Mouse (Mus musculus) monocyte, adult 5-6 weeks (primary cell): ENCODE data around the gene Alkbh1. TPM values are rescaled to one million over a fixed set of nuclear protein-coding genes. Genes with fewer than 3 reads are reported as not detected.

Source experiments
- ATAC-seq: fragments of 153-309, 156-312 bp; replicated peaks from 2 replicates; pipeline ENCODE4 v1.8.0; 2017; ENCODE audit warnings: mild to moderate bottlenecking; ENCODE audit not compliant: low TSS enrichment, insufficient number of reproducible peaks, severe bottlenecking, poor library complexity, low FRiP score
- total RNA-seq: library from RNA; stranded (forward); fragments of 200-1000, 200-491, 200-594 nt; gene quantifications from 3 replicates; pipeline ENCODE4 v1.2.3, GENCODE M21; 2017

Gene Alkbh1
- total RNA-seq, 1 experiment from 2014 or later: 38.0 TPM

GRCm38 (mm10) chr12:87421708-87422507, 21.9 kb downstream of the Alkbh1 start:
- no peak for ATAC-seq

- ATAC-seq: no peak
These were observed 23.8 kb downstream of the Alkbh1 start for GRCm38 (mm10) chr12:87419974-87420485.

- ATAC-seq: no peak
These were observed 24.9 kb downstream of the Alkbh1 start for GRCm38 (mm10) chr12:87418921-87419320.

- peak; percentile 70; the same call in 1 of the 2 replicates for ATAC-seq
These were observed 27.1 kb downstream of the Alkbh1 start for GRCm38 (mm10) chr12:87416690-87417089.

- no peak for ATAC-seq
These were observed 28.5 kb downstream of the Alkbh1 start for GRCm38 (mm10) chr12:87415358-87415757.

GRCm38 (mm10) chr12:87413179-87413790, 30.5 kb downstream of the Alkbh1 start:
- peak; percentile 75 for ATAC-seq

GRCm38 (mm10) chr12:87410999-87411398, 32.8 kb downstream of the Alkbh1 start:
- ATAC-seq: no peak

GRCm38 (mm10) chr12:87409123-87409522, 34.7 kb downstream of the Alkbh1 start:
- no peak for ATAC-seq

- peak; percentile 57 for ATAC-seq
These were observed 35.8 kb downstream of the Alkbh1 start for GRCm38 (mm10) chr12:87407869-87408605.

GRCm38 (mm10) chr12:87405721-87406120, 38.1 kb downstream of the Alkbh1 start:
- ATAC-seq: no peak

GRCm38 (mm10) chr12:87405165-87405564, 38.7 kb downstream of the Alkbh1 start:
- ATAC-seq: no peak

- no peak for ATAC-seq
These were observed 41.9 kb downstream of the Alkbh1 start for GRCm38 (mm10) chr12:87401883-87402282.

- ATAC-seq: no peak
These were observed 44.5 kb downstream of the Alkbh1 start for GRCm38 (mm10) chr12:87399119-87399819.

- no peak for ATAC-seq
These were observed 45.9 kb downstream of the Alkbh1 start for GRCm38 (mm10) chr12:87397811-87398417.

- ATAC-seq: no peak
These were observed 46.7 kb downstream of the Alkbh1 start for GRCm38 (mm10) chr12:87397126-87397525.

GRCm38 (mm10) chr12:87394316-87394715, 49.5 kb downstream of the Alkbh1 start:
- no peak for ATAC-seq

GRCm38 (mm10) chr12:87393447-87394145, 50.2 kb downstream of the Alkbh1 start:
- no peak for ATAC-seq

GRCm38 (mm10) chr12:87391355-87391754, 52.5 kb downstream of the Alkbh1 start:
- no peak for ATAC-seq
